Mouse (Mus musculus) midbrain, postnatal 0 days (tissue): ENCODE results near the gene Lcorl. TPM values are rescaled to one million over a fixed set of nuclear protein-coding genes. Genes with fewer than 3 reads are reported as not detected.

Experiments
- ATAC-seq: fragments of 200-750 bp; cut with Nextera tagmentation; 2 replicates; pipeline ENCODE4 v1.8.0; 2017; ENCODE audit warnings: moderate number of reproducible peaks, mild to moderate bottlenecking, moderate TSS enrichment, moderate library complexity; ENCODE audit not compliant: low FRiP score
- DNase-seq: peaks from one replicate; pipeline ENCODE4 v3.0.0-alpha.2; 2015; ENCODE audit warnings: low spot score
- H3K27ac ChIP-seq: fragments of 300-500 bp; sonication (generic); 2 replicates; pipeline ENCODE4 v1.5.1; 2014; ENCODE audit warnings: low read depth, mild to moderate bottlenecking, low read length, mixed read lengths
- H3K27me3 ChIP-seq: fragments of 300-500 bp; sonication (generic); 2 replicates; pipeline ENCODE4 v1.6.1; 2014; ENCODE audit warnings: low read length, control low read depth, mixed read lengths; ENCODE audit not compliant: insufficient read depth
- H3K36me3 ChIP-seq: fragments of 300-500 bp; sonication (generic); 2 replicates; pipeline ENCODE4 v1.6.1; 2014; ENCODE audit warnings: low read length, control low read depth, mixed read lengths; ENCODE audit not compliant: insufficient read depth
- H3K4me1 ChIP-seq: fragments of 300-500 bp; sonication (generic); 2 replicates; pipeline ENCODE4 v1.6.1; 2014; ENCODE audit warnings: mild to moderate bottlenecking, control low read depth, antibody characterized with exemption, low read length, mixed read lengths; ENCODE audit not compliant: insufficient read depth
- H3K4me2 ChIP-seq: fragments of 300-500 bp; sonication (generic); 2 replicates; pipeline ENCODE4 v1.6.1; 2014; ENCODE audit warnings: low read depth, mild to moderate bottlenecking, low read length, mixed read lengths; ENCODE audit not compliant: poor library complexity, severe bottlenecking
- H3K4me3 ChIP-seq: fragments of 300-500 bp; sonication (generic); 2 replicates; pipeline ENCODE4 v1.5.1; 2014; ENCODE audit warnings: low read depth, mild to moderate bottlenecking, low read length, moderate library complexity
- H3K9ac ChIP-seq: fragments of 300-500 bp; sonication (generic); replicated peaks from 2 replicates; pipeline ENCODE4 v1.6.1; 2014; ENCODE audit warnings: mild to moderate bottlenecking, low read length, moderate library complexity, mixed read lengths; ENCODE audit not compliant: poor library complexity, severe bottlenecking
- H3K9me3 ChIP-seq: fragments of 300-500 bp; sonication (generic); 2 replicates; pipeline ENCODE4 v1.6.1; 2016; ENCODE audit warnings: low read length, control low read depth
- CTCF ChIP-seq: IDR thresholded peaks from 2 replicates; pipeline ENCODE4 v1.5.1; 2016; ENCODE audit warnings: antibody characterized with exemption, mild to moderate bottlenecking
- WGBS: fragments of 180-500 bp; shearing (Covaris S2); extraction: QIAGEN DNeasy Blood & Tissue Kit; methylation state at CpG from one replicate; pipeline ENCODE4 v1.1.7; 2014; 5-methylcytosine and 5-hydroxymethylcytosine counted together
- polyA plus RNA-seq: library from polyadenylated mRNA; unstranded; fragments of >200 nt; fragmentation: Nextera tagmentation; extraction: Ambion mirVana; gene quantifications from 2 replicates; pipeline ENCODE4 v1.2.1, GENCODE M21; 2015
- total RNA-seq: library from RNA; depleted of rRNA; stranded (reverse); fragments of >200 nt; gene quantifications from 2 replicates; pipeline ENCODE4 v1.2.3, GENCODE M21; 2014

Gene Lcorl
- total and polyA plus RNA-seq, 2 experiments from 2014 or later, result 43.2 to 65.2 TPM

- Histone ChIP-seq H3K4me2 (no peak overlapping the region), H3K9me3 (no peaks in the 10 kb centered on the region), H3K36me3 (peaks cover 4% of the 10 kb centered on the region; the same call in 1 of the 2 replicates), H3K27me3 (no peaks in the 10 kb centered on the region), H3K27ac (no peak overlapping the region), H3K4me3 (no peak overlapping the region), H3K9ac (no peak overlapping the region), H3K4me1 (no peaks in the 10 kb centered on the region)
- ATAC-seq, result no peak
- 87% methylated on average over 1 of the region's 1 CpGs for WGBS
- TF ChIP-seq CTCF, result no peak
- no peak for DNase-seq
Measured at GRCm38 (mm10) chr5:45737911-45738310, 119.5 kb downstream of the Lcorl start.

- Histone ChIP-seq H3K36me3 (peaks cover 4% of the 10 kb centered on the region; the same call in 1 of the 2 replicates), H3K9ac (no peak overlapping the region), H3K4me2 (no peak overlapping the region), H3K27ac (no peak overlapping the region), H3K27me3 (no peaks in the 10 kb centered on the region), H3K4me3 (no peak overlapping the region), H3K4me1 (no peaks in the 10 kb centered on the region), H3K9me3 (no peaks in the 10 kb centered on the region)
- TF ChIP-seq CTCF, result no peak
- ATAC-seq (no peak), DNase-seq (no peak)
- 94% methylated on average over 2 of the region's 2 CpGs for WGBS
Measured at GRCm38 (mm10) chr5:45733751-45734150, 123.7 kb downstream of the Lcorl start.

GRCm38 (mm10) chr5:45718848-45719488 is 138.4 kb downstream of the Lcorl start:
- Histone ChIP-seq H3K9me3 (no peaks in the 10 kb centered on the region), H3K36me3 (no peaks in the 10 kb centered on the region), H3K4me2 (no peak overlapping the region), H3K4me3 (no peak overlapping the region), H3K27ac (no peak overlapping the region), H3K9ac (no peak overlapping the region), H3K27me3 (no peaks in the 10 kb centered on the region), H3K4me1 (no peaks in the 10 kb centered on the region)
- TF ChIP-seq CTCF, result no peak
- 95% methylated on average over 6 of the region's 6 CpGs for WGBS
- DNase-seq (no peak), ATAC-seq (no peak)

- Histone ChIP-seq H3K4me3 (no peak overlapping the region), H3K27ac (no peak overlapping the region), H3K9ac (no peak overlapping the region), H3K36me3 (peaks cover 3% of the 10 kb centered on the region; the same call in 1 of the 2 replicates), H3K4me2 (no peak overlapping the region), H3K4me1 (no peaks in the 10 kb centered on the region), H3K9me3 (no peaks in the 10 kb centered on the region), H3K27me3 (no peaks in the 10 kb centered on the region)
- 93% methylated on average over 2 of the region's 2 CpGs for WGBS
- no peak for DNase-seq
- ATAC-seq, result no peak
- TF ChIP-seq CTCF, result no peak
Measured at GRCm38 (mm10) chr5:45709653-45710052, 147.8 kb downstream of the Lcorl start.

GRCm38 (mm10) chr5:45706811-45707210 is 150.6 kb downstream of the Lcorl start:
- no peaks in the 10 kb centered on the region for H3K4me1 ChIP-seq
- H3K4me3 ChIP-seq, result no peak overlapping the region
- no peak for TF ChIP-seq CTCF
- no peak overlapping the region for H3K27ac ChIP-seq
- ATAC-seq, result no peak
- no peak overlapping the region for H3K9ac ChIP-seq
- no peak overlapping the region for H3K4me2 ChIP-seq
- no peak for DNase-seq
- H3K27me3 ChIP-seq, result no peaks in the 10 kb centered on the region
- H3K9me3 ChIP-seq, result no peaks in the 10 kb centered on the region
- H3K36me3 ChIP-seq, result peaks cover 3% of the 10 kb centered on the region; the same call in 1 of the 2 replicates
- WGBS, result 99% methylated on average over 2 of the region's 2 CpGs

- no peak for TF ChIP-seq CTCF
- Histone ChIP-seq H3K4me2 (no peak overlapping the region), H3K9me3 (no peaks in the 10 kb centered on the region), H3K36me3 (no peaks in the 10 kb centered on the region), H3K4me1 (no peaks in the 10 kb centered on the region), H3K27ac (no peak overlapping the region), H3K4me3 (no peak overlapping the region), H3K27me3 (no peaks in the 10 kb centered on the region), H3K9ac (no peak overlapping the region)
- DNase-seq (no peak), ATAC-seq (no peak)
- WGBS, result 94% methylated on average over 6 of the region's 6 CpGs
Measured at GRCm38 (mm10) chr5:45691678-45692077, 165.7 kb downstream of the Lcorl start.
